Mouse (Mus musculus): ENCODE measurements at regions not wholly inside any gene's neighbourhood (a gene's known extent, or its start where the extent isn't known, plus 50 kb on each side); places are given as distances from the start of the nearest gene placed in this dataset.

DNA sequence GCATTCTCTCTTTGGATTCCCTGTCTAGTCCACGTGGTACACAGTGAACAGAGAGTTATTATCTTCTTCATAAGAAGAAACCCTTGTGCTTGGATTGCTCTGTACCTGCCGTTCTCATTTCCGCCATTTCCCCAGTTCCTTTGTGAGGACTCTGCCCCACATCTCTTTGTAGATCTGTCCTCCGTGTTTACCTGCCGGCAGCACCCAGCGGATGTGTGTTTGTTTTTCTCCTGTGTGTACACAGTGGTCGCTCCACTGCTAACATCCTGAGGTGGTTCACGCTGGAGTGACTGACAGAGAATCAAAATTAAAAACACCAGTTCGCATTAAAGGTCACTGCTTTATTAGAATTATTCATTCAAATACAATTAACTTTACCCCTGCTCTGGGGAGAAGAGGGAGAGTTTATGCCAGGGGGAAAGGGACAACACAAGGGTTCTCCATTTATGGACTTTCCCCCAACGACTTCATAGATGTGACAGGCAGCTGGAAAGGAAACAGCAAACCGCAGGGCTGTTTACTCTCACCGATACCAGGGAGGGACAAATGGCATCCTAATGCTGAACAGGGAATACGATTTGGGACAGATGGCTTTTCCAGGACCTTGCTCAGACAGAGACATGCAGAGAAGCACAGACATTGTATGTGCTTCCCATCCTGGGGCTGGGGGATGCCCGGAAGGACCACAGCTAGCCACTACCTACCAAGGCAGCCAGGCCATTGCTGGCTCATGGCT is 362.5 kb upstream of the Gm765 start:
- Histone ChIP-seq H3K4me3 (ENCODE audit: insufficient read depth, low read length) (no peak overlapping the region), H3K27ac (ENCODE audit: insufficient read depth, low read length) (no peak overlapping the region), H3K4me1 (ENCODE audit: control insufficient read depth, insufficient read depth, low read length) (no peaks in the 10 kb centered on the region)
- TF ChIP-seq POLR2A (IDR thresholded peaks at IDR 0.05; ENCODE audit: low read depth, low read length) (no peak), CTCF (IDR thresholded peaks at IDR 0.05; ENCODE audit: borderline replicate concordance, insufficient read depth, low read length) (no peak)

DNA sequence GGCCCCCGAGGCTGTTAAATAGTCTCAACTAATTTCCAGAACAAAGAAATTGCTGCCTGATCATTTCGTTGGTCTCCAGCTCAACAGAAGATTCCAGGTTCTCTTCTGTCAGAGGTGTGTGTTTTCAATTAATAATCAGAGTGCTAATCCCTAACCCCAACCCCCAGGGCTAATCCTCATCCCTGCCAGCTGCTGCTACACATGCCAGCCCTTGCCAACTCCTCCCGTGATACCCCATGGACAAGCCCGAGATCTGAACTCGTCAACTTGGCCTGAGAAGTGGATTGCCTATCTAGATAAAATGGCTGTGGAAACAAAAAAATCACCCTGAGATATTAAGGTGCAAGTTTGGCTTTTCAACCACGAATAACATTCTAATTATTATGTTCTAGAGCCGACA is 355.0 kb upstream of the Gm765 start:
- no peak overlapping the region for H3K4me3 ChIP-seq (ENCODE audit: insufficient read depth, low read length)
- no peak overlapping the region for H3K27ac ChIP-seq (ENCODE audit: insufficient read depth, low read length)
- peaks cover 3% of the 10 kb centered on the region for H3K4me1 ChIP-seq (ENCODE audit: control insufficient read depth, insufficient read depth, low read length)
- no peak for TF ChIP-seq CTCF (IDR thresholded peaks at IDR 0.05; ENCODE audit: borderline replicate concordance, insufficient read depth, low read length)
- no peak for TF ChIP-seq POLR2A (IDR thresholded peaks at IDR 0.05; ENCODE audit: low read depth, low read length)

- Histone ChIP-seq H3K4me1 (ENCODE audit: control insufficient read depth, insufficient read depth, low read length) (peaks cover 3% of the 10 kb centered on the region), H3K4me3 (ENCODE audit: insufficient read depth, low read length) (no peak overlapping the region), H3K27ac (ENCODE audit: insufficient read depth, low read length) (no peak overlapping the region)
- TF ChIP-seq CTCF (IDR thresholded peaks at IDR 0.05; ENCODE audit: borderline replicate concordance, insufficient read depth, low read length) (no peak), POLR2A (IDR thresholded peaks at IDR 0.05; ENCODE audit: low read depth, low read length) (no peak)
These were observed 350.9 kb upstream of the Gm765 start for GRCm38 (mm10) chr6:98693411-98693810.

DNA sequence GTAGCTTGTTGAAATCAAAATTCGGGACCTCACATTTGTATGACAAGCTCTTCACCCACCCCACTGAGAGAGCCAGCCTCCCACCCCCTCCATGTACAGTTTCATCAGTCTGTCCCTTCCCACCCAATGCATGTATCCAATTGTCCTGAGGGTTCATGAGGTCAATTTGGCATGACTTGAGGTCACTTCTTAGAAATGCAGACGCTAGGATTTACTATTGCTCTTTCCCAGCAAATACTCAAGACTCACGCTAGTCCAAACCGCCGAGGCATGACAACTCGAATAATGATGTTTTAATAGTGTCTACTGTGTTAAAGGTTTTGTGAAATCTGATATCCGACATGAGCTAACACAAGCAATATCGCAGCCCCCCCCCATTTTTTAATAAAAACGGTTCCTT is 347.6 kb upstream of the Gm765 start:
- Histone ChIP-seq H3K4me1 (ENCODE audit: control insufficient read depth, insufficient read depth, low read length) (peaks cover 3% of the 10 kb centered on the region), H3K27ac (ENCODE audit: insufficient read depth, low read length) (no peak overlapping the region), H3K4me3 (ENCODE audit: insufficient read depth, low read length) (no peak overlapping the region)
- no peak for TF ChIP-seq POLR2A (IDR thresholded peaks at IDR 0.05; ENCODE audit: low read depth, low read length)
- no peak for TF ChIP-seq CTCF (IDR thresholded peaks at IDR 0.05; ENCODE audit: borderline replicate concordance, insufficient read depth, low read length)

DNA sequence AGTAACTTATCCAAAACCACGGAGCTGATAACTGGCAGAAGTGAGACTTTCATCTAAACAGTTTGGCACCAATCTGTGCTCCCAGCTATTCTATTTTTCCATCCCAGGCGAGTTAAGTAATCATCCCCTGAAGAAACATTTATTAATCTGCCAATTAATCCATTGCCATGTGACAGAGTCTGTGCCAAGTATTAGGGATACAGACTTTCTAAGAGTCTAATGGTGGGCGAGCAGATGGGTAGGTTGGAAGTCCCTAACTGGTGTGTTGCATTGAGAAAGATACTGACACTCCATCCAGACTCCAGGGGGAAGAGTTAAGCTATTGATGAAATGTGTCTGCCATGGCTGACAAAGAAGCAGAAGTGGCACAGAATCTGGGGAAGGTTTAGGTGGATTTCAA is 346.8 kb upstream of the Gm765 start:
- H3K4me1 ChIP-seq (ENCODE audit: control insufficient read depth, insufficient read depth, low read length) = peaks cover 3% of the 10 kb centered on the region
- H3K27ac ChIP-seq (ENCODE audit: insufficient read depth, low read length) = no peak overlapping the region
- TF ChIP-seq POLR2A (IDR thresholded peaks at IDR 0.05; ENCODE audit: low read depth, low read length) = no peak
- TF ChIP-seq CTCF (IDR thresholded peaks at IDR 0.05; ENCODE audit: borderline replicate concordance, insufficient read depth, low read length) = no peak
- no peak overlapping the region for H3K4me3 ChIP-seq (ENCODE audit: insufficient read depth, low read length)

DNA sequence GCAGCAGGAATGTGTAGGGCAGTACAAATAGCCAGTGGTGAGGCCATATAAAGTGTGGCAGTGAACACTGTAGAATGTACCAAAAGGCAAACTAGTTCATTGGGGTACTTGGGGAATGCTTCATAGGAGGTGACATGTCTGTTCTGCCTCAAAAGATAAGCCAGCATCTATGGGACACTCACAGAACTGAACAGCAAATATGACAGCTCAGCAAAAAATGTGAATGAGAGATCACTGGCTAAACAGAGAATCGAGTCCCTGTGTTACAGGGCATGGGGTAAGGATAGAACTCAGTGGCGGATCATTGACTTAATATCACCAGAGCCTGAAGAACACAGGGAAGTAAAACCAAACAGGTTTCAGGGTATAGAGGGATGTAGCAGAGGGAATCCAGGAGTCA is 346.1 kb upstream of the Gm765 start:
- TF ChIP-seq POLR2A (IDR thresholded peaks at IDR 0.05; ENCODE audit: low read depth, low read length) (no peak), CTCF (IDR thresholded peaks at IDR 0.05; ENCODE audit: borderline replicate concordance, insufficient read depth, low read length) (no peak)
- no peak overlapping the region for H3K4me3 ChIP-seq (ENCODE audit: insufficient read depth, low read length)
- H3K27ac ChIP-seq (ENCODE audit: insufficient read depth, low read length) = no peak overlapping the region
- H3K4me1 ChIP-seq (ENCODE audit: control insufficient read depth, insufficient read depth, low read length) = peaks cover 2% of the 10 kb centered on the region; the same call in 1 of the 2 replicates

DNA sequence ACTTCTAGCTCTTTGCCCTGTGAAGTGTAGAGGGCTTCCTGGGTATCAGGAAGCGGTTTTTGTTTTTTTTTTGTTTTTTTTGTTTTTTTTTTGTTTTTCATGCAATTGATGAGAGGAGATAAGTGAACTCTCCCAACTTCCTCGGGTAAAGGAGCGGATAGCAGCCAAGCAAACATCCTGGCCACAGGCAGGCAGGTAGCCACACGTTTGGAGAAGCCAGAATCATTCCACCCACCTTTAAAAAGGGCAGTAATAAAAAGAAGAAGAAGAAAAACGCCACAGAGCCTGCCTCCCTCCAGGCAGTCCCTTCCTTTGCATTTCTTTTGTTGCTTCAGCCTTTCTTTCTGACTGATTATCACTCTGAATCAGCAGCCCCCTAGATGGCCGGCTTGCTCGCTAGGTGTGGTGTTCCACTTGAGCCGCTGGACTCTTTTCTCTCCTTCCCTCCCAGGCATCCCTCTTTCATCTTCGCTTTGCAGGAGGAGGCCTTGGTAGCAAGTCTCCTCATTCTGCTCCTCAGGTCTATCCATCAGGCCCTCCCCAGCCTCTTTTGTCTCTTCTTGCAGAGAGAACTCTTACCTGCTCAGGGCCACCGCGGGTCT is 323.9 kb upstream of the Gm765 start:
- no peak overlapping the region for H3K4me3 ChIP-seq (ENCODE audit: insufficient read depth, low read length)
- H3K4me1 ChIP-seq (ENCODE audit: control insufficient read depth, insufficient read depth, low read length) = no peaks in the 10 kb centered on the region
- no peak for TF ChIP-seq POLR2A (IDR thresholded peaks at IDR 0.05; ENCODE audit: low read depth, low read length)
- no peak for TF ChIP-seq CTCF (IDR thresholded peaks at IDR 0.05; ENCODE audit: borderline replicate concordance, insufficient read depth, low read length)
- no peak overlapping the region for H3K27ac ChIP-seq (ENCODE audit: insufficient read depth, low read length)

- TF ChIP-seq CTCF (IDR thresholded peaks at IDR 0.05; ENCODE audit: borderline replicate concordance, insufficient read depth, low read length) (no peak), POLR2A (IDR thresholded peaks at IDR 0.05; ENCODE audit: low read depth, low read length) (no peak)
- no peaks in the 10 kb centered on the region for H3K4me1 ChIP-seq (ENCODE audit: control insufficient read depth, insufficient read depth, low read length)
- no peak overlapping the region for H3K4me3 ChIP-seq (ENCODE audit: insufficient read depth, low read length)
- no peak overlapping the region for H3K27ac ChIP-seq (ENCODE audit: insufficient read depth, low read length)
These were observed 309.3 kb upstream of the Gm765 start for GRCm38 (mm10) chr6:98651827-98652226.

- H3K4me3 ChIP-seq (ENCODE audit: insufficient read depth, low read length) = no peak overlapping the region
- H3K27ac ChIP-seq (ENCODE audit: insufficient read depth, low read length) = no peak overlapping the region
- H3K4me1 ChIP-seq (ENCODE audit: control insufficient read depth, insufficient read depth, low read length) = no peaks in the 10 kb centered on the region
- TF ChIP-seq CTCF (IDR thresholded peaks at IDR 0.05; ENCODE audit: borderline replicate concordance, insufficient read depth, low read length) (no peak), POLR2A (IDR thresholded peaks at IDR 0.05; ENCODE audit: low read depth, low read length) (no peak)
These were observed 308.8 kb upstream of the Gm765 start for GRCm38 (mm10) chr6:98651315-98651714.

DNA sequence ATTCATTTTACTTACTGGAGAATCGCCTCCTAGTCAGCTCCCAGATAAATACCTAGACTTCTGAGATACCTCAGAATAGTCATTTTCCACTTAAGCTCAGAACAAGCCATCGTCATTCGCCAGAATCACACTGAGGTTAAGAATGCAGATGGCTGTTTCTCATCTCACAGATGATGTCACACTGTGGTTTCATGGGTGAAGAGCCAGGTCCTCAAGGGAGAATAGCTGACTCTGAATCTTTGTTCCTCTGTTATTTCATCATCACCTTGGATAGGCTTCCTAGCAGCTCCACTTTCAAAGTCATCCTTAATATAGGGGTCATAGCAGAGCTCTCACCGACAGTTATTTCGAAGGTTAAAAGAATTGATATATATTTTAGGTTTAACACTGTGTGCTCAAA is 297.8 kb upstream of the Gm765 start:
- no peak overlapping the region for H3K4me3 ChIP-seq (ENCODE audit: insufficient read depth, low read length)

More for the DNA sequence above, 297.8 kb upstream of the Gm765 start:
- Histone ChIP-seq H3K4me1 (ENCODE audit: control insufficient read depth, insufficient read depth, low read length) (peaks cover under 1% of the 10 kb centered on the region; the same call in 1 of the 2 replicates), H3K27ac (ENCODE audit: insufficient read depth, low read length) (no peak overlapping the region)
- TF ChIP-seq POLR2A (IDR thresholded peaks at IDR 0.05; ENCODE audit: low read depth, low read length) (no peak), CTCF (IDR thresholded peaks at IDR 0.05; ENCODE audit: borderline replicate concordance, insufficient read depth, low read length) (no peak)

Measured in embryonic fibroblast, embryonic 13.5 days (primary cell).